Mouse (Mus musculus): ENCODE data around the gene Duxbl1.
"Not testable (repeated sequence)": the region's sequence is repeated elsewhere in the genome, so short reads cannot be mapped to it uniquely, and the experiment has no call there.

The Duxbl1 gene

DNA sequence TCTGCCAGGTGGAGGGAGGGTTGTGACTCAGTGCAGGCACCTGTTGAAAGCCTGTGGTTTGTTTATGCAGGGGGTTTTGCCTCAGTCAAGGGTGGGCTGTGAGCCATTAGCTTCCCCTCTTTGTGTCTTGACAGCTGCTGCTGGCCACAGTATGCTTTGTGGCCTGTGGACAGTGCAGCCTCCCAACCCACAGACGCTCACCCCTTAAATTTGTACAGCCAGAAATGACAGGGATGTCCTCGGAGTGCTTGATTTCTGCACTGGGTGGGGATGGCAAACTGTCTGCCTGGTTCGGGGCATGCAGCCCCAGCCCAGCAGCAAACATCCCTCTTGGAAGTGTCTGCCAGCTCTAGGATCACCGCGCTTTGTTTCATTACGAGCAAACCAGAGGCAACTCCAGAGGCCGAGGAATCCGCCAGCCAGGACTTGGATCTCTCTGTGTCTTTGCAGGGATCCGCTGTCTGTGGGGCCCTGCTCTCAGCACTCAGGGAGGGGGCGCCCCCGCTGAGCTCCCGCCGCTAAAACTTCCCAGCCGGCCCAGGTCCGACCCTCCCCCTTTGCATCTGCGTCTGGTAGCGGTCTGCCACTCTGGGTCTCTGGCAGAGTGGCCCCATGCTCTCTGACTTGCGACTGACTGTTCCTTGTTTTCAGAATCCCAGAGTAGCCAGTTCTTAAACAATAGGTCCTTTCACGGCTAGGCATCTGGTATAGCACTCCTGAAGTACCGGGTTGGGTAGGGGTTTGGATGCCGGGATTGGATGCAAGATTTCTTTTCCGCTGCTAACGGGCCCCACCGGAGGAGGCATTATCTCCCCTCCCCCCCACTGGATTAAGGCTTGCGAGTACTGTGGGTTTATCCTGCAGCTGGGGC is at the start of gene Duxbl1:
Duxbl1 (plus strand) TSS at position 207 of the 871 bp plus-strand sequence.
- not testable (repeated sequence) for DNase-seq (ENCODE audit: low read depth)

DNA sequence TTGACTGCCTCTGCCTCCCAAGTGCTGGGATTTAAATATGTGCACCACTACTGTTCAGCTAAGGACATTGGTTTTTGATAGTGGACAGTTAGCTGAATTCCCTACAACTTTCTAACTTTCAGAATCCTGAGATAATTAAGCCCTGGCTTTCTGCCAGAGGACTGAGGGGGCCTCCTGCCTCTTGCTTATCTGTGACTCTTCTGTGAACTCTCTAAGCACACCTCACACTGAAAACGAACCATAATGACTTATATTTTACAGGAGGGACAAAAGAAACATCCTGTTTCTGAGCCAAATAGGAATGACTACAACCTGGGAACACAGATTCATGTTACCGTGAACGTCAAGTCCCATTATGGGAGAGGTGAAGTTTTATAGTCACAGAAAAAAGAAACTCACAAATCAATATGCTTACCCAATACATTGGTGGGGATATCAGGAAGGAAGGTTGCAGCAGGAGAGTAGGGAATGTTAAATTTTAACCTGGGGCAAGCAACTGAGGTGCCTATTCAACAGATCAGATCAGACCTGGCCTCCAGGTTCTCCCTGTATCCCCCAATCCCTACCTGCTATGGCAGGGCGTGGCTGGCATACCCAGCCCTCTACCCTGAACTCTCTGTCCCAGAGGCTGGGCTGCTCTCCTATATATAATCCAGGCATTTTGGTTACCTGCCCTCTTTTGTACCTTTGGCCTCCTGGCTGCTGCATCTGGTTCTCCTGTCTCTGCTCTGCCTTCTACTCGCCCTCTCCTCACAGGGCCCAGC is 41.3 kb upstream of the Duxbl1 start:
- DNase-seq (ENCODE audit: low read depth), result not testable (repeated sequence)

DNA sequence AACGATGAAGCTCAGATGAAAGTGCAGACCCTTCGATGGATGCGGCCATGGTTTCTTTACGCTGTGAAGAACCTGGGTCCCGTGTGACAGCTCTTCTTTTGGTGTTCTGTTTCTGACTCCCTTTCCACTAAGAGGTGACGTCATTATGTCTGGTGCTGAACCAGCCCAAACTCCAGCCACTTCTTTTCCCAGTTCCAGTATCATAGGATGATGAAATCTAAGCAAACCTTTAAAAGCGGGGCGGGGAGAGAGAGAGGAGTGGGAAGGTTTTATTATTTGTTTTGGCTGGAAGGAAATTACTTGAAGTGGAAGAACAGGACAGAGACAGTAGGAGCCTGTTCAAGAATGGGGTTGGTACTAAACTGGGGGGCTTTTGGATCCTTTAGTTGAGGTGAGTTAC is 40.4 kb upstream of the Duxbl1 start, which contains the start of gene Cphx1:
Cphx1 (plus strand) TSS at position 301 of the 400 bp plus-strand sequence.
- DNase-seq (ENCODE audit: low read depth), result not testable (repeated sequence)

DNA sequence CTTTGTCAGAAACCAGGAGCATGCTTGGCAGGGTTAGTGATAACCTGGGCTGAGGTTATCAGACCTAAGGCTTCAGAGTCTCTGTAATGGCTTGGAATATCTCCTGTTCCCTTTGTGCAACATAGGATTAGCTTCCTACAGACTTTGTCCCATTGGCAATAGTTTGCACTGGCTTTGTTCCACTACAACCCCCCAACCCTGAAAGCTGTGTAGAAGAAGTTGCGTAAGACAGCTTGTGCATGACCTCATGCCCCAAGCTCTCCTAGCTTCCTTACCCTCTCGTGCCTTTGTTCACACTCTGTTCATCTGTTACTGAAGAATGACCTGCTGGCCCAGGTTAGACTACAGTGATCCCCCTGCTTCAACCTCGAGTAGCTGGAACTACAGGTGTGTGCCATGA is 20.5 kb upstream of the Duxbl1 start:
- DNase-seq (ENCODE audit: low read depth), result not testable (repeated sequence)

DNA sequence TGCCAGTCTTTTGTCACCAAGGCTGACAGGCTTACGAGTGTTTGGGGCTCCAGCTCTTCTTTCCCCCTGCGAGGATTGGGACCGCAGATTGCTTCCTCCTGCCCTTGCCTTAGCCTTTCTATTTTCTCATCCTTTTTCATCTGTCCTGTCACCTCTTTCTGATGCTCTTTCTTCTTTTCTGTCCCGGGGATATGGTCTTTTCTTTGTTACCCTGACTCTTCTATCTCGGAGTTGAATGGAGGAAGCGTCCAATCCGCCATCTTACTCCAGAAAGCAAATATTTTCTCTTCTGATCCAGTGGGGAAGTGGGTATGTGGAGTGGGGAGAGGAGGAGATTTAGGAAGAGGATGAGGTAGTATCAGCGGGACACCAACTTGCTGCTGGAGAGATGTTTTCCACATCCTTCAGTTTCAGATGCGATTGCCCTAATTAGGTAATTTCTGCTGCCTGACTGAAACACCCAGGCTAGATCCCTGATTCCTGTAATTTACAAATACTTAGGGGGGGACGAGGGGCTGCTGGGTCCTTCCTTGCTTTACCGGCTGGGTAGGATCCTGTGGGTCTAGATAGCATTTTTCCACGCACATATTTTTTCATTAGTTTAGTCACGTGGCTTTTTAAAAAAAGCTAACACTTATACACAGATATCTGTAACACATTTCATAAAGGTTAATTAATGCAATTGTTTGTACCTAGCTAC is 1.0 kb downstream of the Duxbl1 start:
- DNase-seq (ENCODE audit: low read depth), result not testable (repeated sequence)

GRCm38 (mm10) chr14:25981880-25982279 is 3.5 kb downstream of the Duxbl1 start:
- DNase-seq (ENCODE audit: low read depth), result not testable (repeated sequence)

GRCm38 (mm10) chr14:26007462-26007861 is 29.1 kb downstream of the Duxbl1 start:
- DNase-seq (ENCODE audit: low read depth), result not testable (repeated sequence)

DNA sequence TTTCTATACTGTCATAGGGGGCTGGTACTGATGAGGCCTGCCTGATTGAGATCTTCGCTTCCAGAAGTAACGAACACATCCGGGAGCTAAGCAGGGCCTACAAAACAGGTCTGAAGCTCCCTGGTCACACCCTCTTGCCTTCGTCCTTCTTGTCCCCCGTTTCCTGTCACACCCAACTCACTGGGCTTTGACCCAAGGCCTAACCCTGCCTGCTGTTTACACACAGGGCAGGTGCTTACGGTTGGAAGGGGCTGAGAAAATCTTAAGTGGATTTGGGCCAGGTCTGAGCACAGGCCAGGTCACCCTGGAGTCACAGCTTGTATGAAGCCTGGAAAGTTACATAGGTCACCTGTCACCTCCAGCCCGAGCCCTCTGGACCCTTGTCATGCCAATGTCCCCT is 38.0 kb downstream of the Duxbl1 start:
- DNase-seq (ENCODE audit: low read depth), result not testable (repeated sequence)

- not testable (repeated sequence) for DNase-seq (ENCODE audit: low read depth)
Observed at GRCm38 (mm10) chr14:26021555-26021954, 43.2 kb downstream of the Duxbl1 start.

GRCm38 (mm10) chr14:26022831-26023230 is 44.5 kb downstream of the Duxbl1 start:
- not testable (repeated sequence) for DNase-seq (ENCODE audit: low read depth)

- not testable (repeated sequence) for DNase-seq (ENCODE audit: low read depth)
Observed at GRCm38 (mm10) chr14:26025653-26026052, 47.3 kb downstream of the Duxbl1 start.

GRCm38 (mm10) chr14:26034364-26034763 is 56.0 kb downstream of the Duxbl1 start:
- not testable (repeated sequence) for DNase-seq (ENCODE audit: low read depth)

DNA sequence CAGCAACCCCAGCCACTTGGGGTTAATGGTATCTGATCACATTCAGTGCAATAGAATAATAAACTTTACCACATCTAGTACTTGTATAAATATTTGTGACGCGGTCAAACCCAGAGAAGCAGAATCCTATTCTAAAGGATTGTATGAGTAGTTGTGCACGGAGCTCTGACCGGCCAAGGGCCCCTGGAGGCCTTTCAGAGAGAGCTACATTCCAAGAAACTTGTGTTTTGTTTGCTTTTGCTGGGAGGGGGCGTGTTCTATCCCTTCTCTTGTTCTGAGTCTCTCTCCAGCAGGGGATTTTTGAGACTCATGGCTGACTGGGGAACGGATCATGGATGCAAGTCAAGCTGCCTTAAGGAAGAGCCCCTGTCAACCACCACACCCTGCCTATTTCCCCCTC is 57.1 kb downstream of the Duxbl1 start:
- DNase-seq (ENCODE audit: low read depth), result not testable (repeated sequence)
